Mouse (Mus musculus) cerebellum, adult 9-11 months (tissue): ENCODE measurements at regions not wholly inside any gene's neighbourhood (a gene's known extent, or its start where the extent isn't known, plus 50 kb on each side); places are given as distances from the start of the nearest gene placed in this dataset.
"Not testable (repeated sequence)": the region's sequence is repeated elsewhere in the genome, so short reads cannot be mapped to it uniquely, and the experiment has no call there.

Experiments used
- DNase-seq: peaks from one replicate; pipeline ENCODE4 v3.0.0; 2022

GRCm38 (mm10) chr11:23079936-23080794 is 72.8 kb downstream of the Fam161a start:
- DNase-seq, result no peak

- no peak for DNase-seq
Measured at GRCm38 (mm10) chr11:23081616-23082015, 74.3 kb downstream of the Fam161a start.

GRCm38 (mm10) chr11:23083811-23084210 is 76.5 kb downstream of the Fam161a start:
- not testable (repeated sequence) for DNase-seq

- DNase-seq, result no peak
Measured at GRCm38 (mm10) chr11:23095287-23095686, 88.0 kb downstream of the Fam161a start.

GRCm38 (mm10) chr11:23095723-23096122 is 88.4 kb downstream of the Fam161a start:
- DNase-seq, result not testable (repeated sequence)

- DNase-seq, result no peak
Measured at GRCm38 (mm10) chr11:23096451-23097222, 89.3 kb downstream of the Fam161a start.

GRCm38 (mm10) chr11:23097223-23097490 is 89.8 kb downstream of the Fam161a start:
- no peak for DNase-seq

GRCm38 (mm10) chr11:23114636-23115035 is 107.3 kb downstream of the Fam161a start:
- DNase-seq, result peak; percentile 1

- no peak for DNase-seq
Measured at GRCm38 (mm10) chr11:23120533-23121210, 113.3 kb downstream of the Fam161a start.

GRCm38 (mm10) chr11:23124198-23124951 is 117.0 kb downstream of the Fam161a start:
- peak; percentile 7 for DNase-seq

- no peak for DNase-seq
Measured at GRCm38 (mm10) chr11:23131122-23131521, 123.8 kb downstream of the Fam161a start.

GRCm38 (mm10) chr11:23131632-23132031 is 124.2 kb upstream of the Xpo1 start:
- DNase-seq, result no peak

- DNase-seq, result no peak
Measured at GRCm38 (mm10) chr11:23140429-23141099, 115.3 kb upstream of the Xpo1 start.

GRCm38 (mm10) chr11:23141100-23141837 is 114.6 kb upstream of the Xpo1 start:
- DNase-seq, result no peak

- no peak for DNase-seq
Measured at GRCm38 (mm10) chr11:23148048-23148596, 107.7 kb upstream of the Xpo1 start.

- peak; percentile 4 for DNase-seq
Measured at GRCm38 (mm10) chr11:23149556-23150244, 106.1 kb upstream of the Xpo1 start.

GRCm38 (mm10) chr11:23154851-23155250 is 101.0 kb upstream of the Xpo1 start:
- DNase-seq, result no peak

- DNase-seq, result no peak
Measured at GRCm38 (mm10) chr11:23168546-23169218, 87.2 kb upstream of the Xpo1 start.

- DNase-seq, result no peak
Measured at GRCm38 (mm10) chr11:23169742-23170428, 86.0 kb upstream of the Xpo1 start.
